Mouse (Mus musculus): ENCODE measurements around the gene Gpx8.

GRCm38 (mm10) chr13:113035852-113036251 lies 10.4 kb downstream of the Gpx8 start:
- TF ChIP-seq CTCF (IDR thresholded peaks at IDR 0.05; ENCODE audit: borderline replicate concordance, control insufficient read depth, extremely low read depth, insufficient read depth, low read length, poor library complexity) (no peak), POLR2A (IDR thresholded peaks at IDR 0.05; ENCODE audit: control insufficient read depth, extremely low read depth, insufficient read depth, low read length, poor library complexity) (no peak)
